Mouse (Mus musculus) liver, embryonic 14.5 days (tissue): Measurements from ENCODE around the gene Phf3. TPM values are rescaled to one million over a fixed set of nuclear protein-coding genes. Genes with fewer than 3 reads are reported as not detected.

Experiments
- ATAC-seq: fragments of 200-750 bp; cut with Nextera tagmentation; 2 replicates; pipeline ENCODE4 v1.8.0; 2017; ENCODE audit warnings: moderate number of reproducible peaks, mild to moderate bottlenecking, moderate library complexity; ENCODE audit not compliant: insufficient read depth
- DNase-seq, 3 experiments: peaks; one replicate each; pipeline ENCODE4 v3.0.0-alpha.2; 2012 to 2013; ENCODE audit warnings: low read depth in 3 of 3, low spot score in 3 of 3
- H3K27ac ChIP-seq: fragments of 300-500 bp; sonication (generic); 2 replicates; pipeline ENCODE4 v1.5.1; 2014; ENCODE audit warnings: moderate library complexity, mild to moderate bottlenecking, control low read depth, inconsistent platforms
- H3K27me3 ChIP-seq: fragments of 300-500 bp; sonication (generic); 2 replicates; pipeline ENCODE4 v1.6.1; 2014; ENCODE audit warnings: mild to moderate bottlenecking, low read length, moderate library complexity; ENCODE audit not compliant: control insufficient read depth, insufficient read depth
- H3K36me3 ChIP-seq: fragments of 300-500 bp; sonication (generic); replicated peaks from 2 replicates; pipeline ENCODE4 v1.6.1; 2014; ENCODE audit warnings: low read depth; ENCODE audit not compliant: control insufficient read depth, insufficient read depth
- H3K4me1 ChIP-seq, 2 experiments: fragments of 200-500 bp in 1 of 2; fragments of 300-500 bp in 1 of 2; sonication (generic) in 1 of 2; replicated peaks; 2 replicates each; pipeline ENCODE4 v1.6.1; 2012 to 2014; ENCODE audit warnings: antibody characterized with exemption in 1 of 2, inconsistent platforms in 1 of 2, low read length in 1 of 2; ENCODE audit not compliant: control insufficient read depth in 2 of 2, insufficient read depth in 2 of 2
- H3K4me2 ChIP-seq: fragments of 300-500 bp; sonication (generic); 2 replicates; pipeline ENCODE4 v1.6.1; 2014; ENCODE audit warnings: low read depth, mild to moderate bottlenecking, control low read depth, moderate library complexity
- H3K4me3 ChIP-seq, 2 experiments: fragments of 200-500 bp in 1 of 2; fragments of 300-500 bp in 1 of 2; sonication (generic) in 1 of 2; 2 replicates each; pipeline ENCODE4 v1.5.1; 2012 to 2014; ENCODE audit warnings: low read depth in 2 of 2, low read length in 2 of 2, mild to moderate bottlenecking in 2 of 2, control low read depth in 1 of 2, inconsistent platforms in 1 of 2, moderate library complexity in 1 of 2; ENCODE audit not compliant: insufficient read depth in 1 of 2
- H3K9ac ChIP-seq: fragments of 300-500 bp; sonication (generic); replicated peaks from 2 replicates; pipeline ENCODE4 v1.6.1; 2014; ENCODE audit warnings: mild to moderate bottlenecking, control low read depth, moderate library complexity
- H3K9me3 ChIP-seq: fragments of 300-500 bp; sonication (generic); 2 replicates; pipeline ENCODE4 v1.6.1; 2016; ENCODE audit warnings: low read length, mixed read lengths; ENCODE audit not compliant: control insufficient read depth
- CTCF ChIP-seq: IDR thresholded peaks from 2 replicates; pipeline ENCODE4 v1.5.1; 2016; ENCODE audit warnings: antibody characterized with exemption, low read depth, control low read depth
- EP300 ChIP-seq: IDR thresholded peaks from 2 replicates; pipeline ENCODE4 v1.6.1; 2016; ENCODE audit warnings: antibody characterized with exemption, low read depth
- whole genome bisulfite sequencing: fragments of 180-500 bp; shearing (Covaris S2); extraction: QIAGEN DNeasy Blood & Tissue Kit; methylation state at CpG from one replicate; pipeline ENCODE4 v1.1.7; 2014; ENCODE audit not compliant: insufficient replicate concordance; 5-methylcytosine and 5-hydroxymethylcytosine counted together
- polyA plus RNA-seq, 2 experiments: library from polyadenylated mRNA; depleted of rRNA in 1 of 2; stranded (reverse) in 1 of 2; unstranded in 1 of 2; fragments of >200 nt; fragmentation: Nextera tagmentation in 1 of 2; extraction: Ambion mirVana in 1 of 2; gene quantifications; 2 replicates each; pipeline versions ENCODE4 v1.2.1 to v1.2.3; 2012 to 2014

The Phf3 gene
- polyA plus RNA-seq, 2 experiments = 13.6 to 15.8 TPM

- no peak overlapping the region for H3K4me2 ChIP-seq
- no peaks in the 10 kb centered on the region for H3K9me3 ChIP-seq
- H3K27me3 ChIP-seq = no peaks in the 10 kb centered on the region
- no peaks in the 10 kb centered on the region for H3K4me1 ChIP-seq
- no peak overlapping the region for H3K9ac ChIP-seq
- no peak overlapping the region for H3K27ac ChIP-seq
- ATAC-seq (no peak), DNase-seq (no peak)
- H3K4me3 ChIP-seq = no peak overlapping the region
- TF ChIP-seq EP300 (no peak), CTCF (no peak)
- H3K36me3 ChIP-seq = no peaks in the 10 kb centered on the region
Measured at GRCm38 (mm10) chr1:30756794-30757193, 116.9 kb downstream of the Phf3 start.

DNA sequence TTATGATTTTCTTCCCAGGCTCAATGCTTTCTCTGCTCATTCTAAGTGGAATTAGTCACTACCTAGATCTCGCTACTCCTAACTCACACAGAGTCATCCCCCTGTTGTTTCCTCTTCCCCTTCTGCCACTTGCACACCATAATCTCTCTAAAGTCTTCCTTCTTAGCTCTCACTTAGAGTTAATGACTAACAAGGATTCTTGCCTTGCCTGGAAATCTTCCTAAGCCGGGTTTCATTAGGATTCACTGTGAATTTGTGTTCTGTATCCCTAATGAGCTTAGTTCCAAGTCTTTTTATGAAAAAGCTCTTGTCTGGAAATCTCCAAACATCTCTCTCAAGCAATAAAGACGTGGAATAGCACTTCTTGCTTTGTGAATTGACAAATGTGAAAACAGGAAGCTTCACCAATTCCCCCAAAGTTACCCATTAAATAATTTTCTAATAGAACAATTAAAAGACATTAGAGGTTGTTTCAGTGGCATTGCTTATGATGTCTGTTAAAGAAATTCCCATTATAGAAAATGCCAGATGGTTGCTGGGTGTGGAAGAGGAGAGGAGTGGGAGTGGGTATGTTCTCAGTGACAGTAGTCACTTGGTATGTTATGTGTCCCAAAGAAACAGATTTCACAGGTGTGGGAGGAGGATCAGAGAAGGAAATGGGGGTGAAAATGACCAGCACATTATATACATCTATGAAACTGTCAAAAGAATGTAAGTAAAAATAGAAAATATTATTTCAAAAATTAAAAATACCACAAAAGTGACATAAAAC lies 118.1 kb downstream of the Phf3 start:
- 35% methylated on average over 3 of the region's 3 CpGs for WGBS
- no peak for TF ChIP-seq EP300
- no peak for TF ChIP-seq CTCF
- Histone ChIP-seq H3K27ac (no peak overlapping the region), H3K9ac (no peak overlapping the region), H3K9me3 (no peaks in the 10 kb centered on the region), H3K36me3 (no peaks in the 10 kb centered on the region), H3K27me3 (no peaks in the 10 kb centered on the region), H3K4me3 (no peak overlapping the region), H3K4me1 (no peaks in the 10 kb centered on the region), H3K4me2 (no peak overlapping the region)
- DNase-seq (no peak), ATAC-seq (no peak)

Other genes starting within 250 kb of the Phf3 start
- not detected in 2 replicates for gene AC153137.1, start 104.0 kb upstream of the Phf3 start, polyA plus RNA-seq (2012; rRNA removed)
- not detected in 2 replicates for gene AC153137.1, start 104.0 kb upstream of the Phf3 start, polyA plus RNA-seq (2014; fragmentation: Nextera tagmentation; extraction: Ambion mirVana)